Mouse (Mus musculus) midbrain, embryonic 14.5 days (tissue): ENCODE measurements at regions not wholly inside any gene's neighbourhood (a gene's known extent, or its start where the extent isn't known, plus 50 kb on each side); places are given as distances from the start of the nearest gene placed in this dataset.
A peak's percentile ranks its signal among the peaks of the same experiment; 100 is the strongest.
"Not testable (repeated sequence)": the region's sequence is repeated elsewhere in the genome, so short reads cannot be mapped to it uniquely, and the experiment has no call there.

Experiments used
- ATAC-seq: fragments of 200-750 bp; cut with Nextera tagmentation; 2 replicates; pipeline ENCODE4 v1.8.0; 2017; ENCODE audit warnings: moderate number of reproducible peaks, moderate library complexity; ENCODE audit not compliant: low FRiP score, low TSS enrichment
- DNase-seq: peaks from one replicate; pipeline ENCODE4 v3.0.0-alpha.2; 2015
- H3K27ac ChIP-seq: fragments of 300-500 bp; sonication (generic); replicated peaks from 2 replicates; pipeline ENCODE4 v1.5.1; 2014; ENCODE audit warnings: mild to moderate bottlenecking, low read depth, low read length, moderate library complexity
- H3K27me3 ChIP-seq: fragments of 300-500 bp; sonication (generic); 2 replicates; pipeline ENCODE4 v1.6.1; 2014; ENCODE audit warnings: low read length, control low read depth, mixed read lengths; ENCODE audit not compliant: control insufficient read depth, insufficient read depth
- H3K36me3 ChIP-seq: fragments of 300-500 bp; sonication (generic); 2 replicates; pipeline ENCODE4 v1.6.1; 2014; ENCODE audit warnings: low read length, control low read depth; ENCODE audit not compliant: control insufficient read depth, insufficient read depth
- H3K4me1 ChIP-seq: fragments of 300-500 bp; sonication (generic); 2 replicates; pipeline ENCODE4 v1.6.1; 2014; ENCODE audit warnings: mild to moderate bottlenecking, antibody characterized with exemption, low read length, control low read depth; ENCODE audit not compliant: control insufficient read depth, insufficient read depth
- H3K4me2 ChIP-seq: fragments of 300-500 bp; sonication (generic); 2 replicates; pipeline ENCODE4 v1.6.1; 2014; ENCODE audit warnings: mild to moderate bottlenecking, low read length, moderate library complexity
- H3K4me3 ChIP-seq: fragments of 300-500 bp; sonication (generic); replicated peaks from 2 replicates; pipeline ENCODE4 v1.5.1; 2014; ENCODE audit warnings: low read depth, low read length
- H3K9ac ChIP-seq: fragments of 300-500 bp; sonication (generic); replicated peaks from 2 replicates; pipeline ENCODE4 v1.6.1; 2014; ENCODE audit warnings: mild to moderate bottlenecking, low read length, moderate library complexity
- H3K9me3 ChIP-seq: fragments of 300-500 bp; sonication (generic); 2 replicates; pipeline ENCODE4 v1.6.1; 2016; ENCODE audit warnings: low read length, control low read depth, mixed read lengths; ENCODE audit not compliant: control insufficient read depth
- WGBS: fragments of 180-500 bp; shearing (Covaris S2); extraction: QIAGEN DNeasy Blood & Tissue Kit; methylation state at CpG from one replicate; pipeline ENCODE4 v1.1.7; 2014; 5-methylcytosine and 5-hydroxymethylcytosine counted together

- Histone ChIP-seq H3K4me2 (no peak overlapping the region), H3K27me3 (no peaks in the 10 kb centered on the region), H3K9ac (no peak overlapping the region), H3K4me1 (no peaks in the 10 kb centered on the region), H3K9me3 (peaks cover 3% of the 10 kb centered on the region; the same call in 1 of the 2 replicates), H3K4me3 (no peak overlapping the region), H3K27ac (no peak overlapping the region), H3K36me3 (no peaks in the 10 kb centered on the region)
- WGBS, result 91% methylated on average over 5 of the region's 5 CpGs
- DNase-seq (no peak), ATAC-seq (no peak)
Observed at GRCm38 (mm10) chr2:179163116-179163515, 279.1 kb upstream of the Cdh4 start.

- Histone ChIP-seq H3K9me3 (peaks cover 3% of the 10 kb centered on the region; the same call in 1 of the 2 replicates), H3K27me3 (no peaks in the 10 kb centered on the region), H3K4me3 (no peak overlapping the region), H3K9ac (no peak overlapping the region), H3K36me3 (no peaks in the 10 kb centered on the region), H3K4me1 (no peaks in the 10 kb centered on the region), H3K27ac (no peak overlapping the region), H3K4me2 (no peak overlapping the region)
- DNase-seq, result no peak
- ATAC-seq, result no peak
- WGBS, result 61% methylated on average over 6 of the region's 6 CpGs
Observed at GRCm38 (mm10) chr2:179170157-179170556, 272.1 kb upstream of the Cdh4 start.

GRCm38 (mm10) chr2:179170608-179171007, 271.6 kb upstream of the Cdh4 start:
- Histone ChIP-seq H3K36me3 (no peaks in the 10 kb centered on the region), H3K9ac (no peak overlapping the region), H3K4me1 (no peaks in the 10 kb centered on the region), H3K4me2 (no peak overlapping the region), H3K27me3 (no peaks in the 10 kb centered on the region), H3K9me3 (peaks cover 2% of the 10 kb centered on the region; the same call in 1 of the 2 replicates), H3K4me3 (no peak overlapping the region), H3K27ac (no peak overlapping the region)
- ATAC-seq (no peak), DNase-seq (no peak)
- 69% methylated on average over 3 of the region's 3 CpGs for WGBS

GRCm38 (mm10) chr2:179176835-179177530, 265.2 kb upstream of the Cdh4 start:
- not testable (repeated sequence) for H3K4me1 ChIP-seq, H3K9ac ChIP-seq, H3K9me3 ChIP-seq, H3K27me3 ChIP-seq, H3K4me3 ChIP-seq, DNase-seq, H3K36me3 ChIP-seq, H3K27ac ChIP-seq, ATAC-seq
- peak overlapping the region; percentile 30; the same call in 1 of the 2 replicates for H3K4me2 ChIP-seq
- WGBS, result 5% methylated on average over 24 of the region's 35 CpGs

- DNase-seq (no peak), ATAC-seq (no peak)
- no peak overlapping the region for H3K4me3 ChIP-seq
- no peaks in the 10 kb centered on the region for H3K36me3 ChIP-seq
- H3K9ac ChIP-seq, result no peak overlapping the region
- WGBS, result 73% methylated on average over 3 of the region's 3 CpGs
- H3K4me2 ChIP-seq, result no peak overlapping the region
- H3K27ac ChIP-seq, result no peak overlapping the region
- no peaks in the 10 kb centered on the region for H3K4me1 ChIP-seq
- H3K27me3 ChIP-seq, result peaks cover 5% of the 10 kb centered on the region; the same call in 1 of the 2 replicates
- no peaks in the 10 kb centered on the region for H3K9me3 ChIP-seq
Observed at GRCm38 (mm10) chr2:179181366-179181765, 260.9 kb upstream of the Cdh4 start.

- Histone ChIP-seq H3K27ac (no peak overlapping the region), H3K4me3 (no peak overlapping the region), H3K27me3 (no peaks in the 10 kb centered on the region), H3K9me3 (no peaks in the 10 kb centered on the region), H3K9ac (no peak overlapping the region), H3K4me2 (no peak overlapping the region), H3K4me1 (no peaks in the 10 kb centered on the region), H3K36me3 (no peaks in the 10 kb centered on the region)
- ATAC-seq (no peak), DNase-seq (no peak)
- 78% methylated on average over 4 of the region's 4 CpGs for WGBS
Observed at GRCm38 (mm10) chr2:179182123-179182522, 260.1 kb upstream of the Cdh4 start.

- DNase-seq, result peak; percentile 30
- Histone ChIP-seq H3K4me1 (no peaks in the 10 kb centered on the region; the same call in 1 of the 2 replicates), H3K9me3 (no peaks in the 10 kb centered on the region)
Observed at GRCm38 (mm10) chr2:179192906-179193496, 249.2 kb upstream of the Cdh4 start.

GRCm38 (mm10) chr2:179193507-179194160, 248.6 kb upstream of the Cdh4 start:
- Histone ChIP-seq H3K27me3 (no peaks in the 10 kb centered on the region), H3K36me3 (no peaks in the 10 kb centered on the region), H3K4me2 (no peak overlapping the region), H3K27ac (no peak overlapping the region), H3K4me1 (no peaks in the 10 kb centered on the region; the same call in 1 of the 2 replicates), H3K9me3 (no peaks in the 10 kb centered on the region), H3K4me3 (no peak overlapping the region), H3K9ac (no peak overlapping the region)
- 42% methylated on average over 9 of the region's 9 CpGs for WGBS
- ATAC-seq (peak; percentile 40; the same call in 1 of the 2 replicates), DNase-seq (peak; percentile 87)

More at GRCm38 (mm10) chr2:179192906-179193496, 249.2 kb upstream of the Cdh4 start:
- no peak overlapping the region for H3K4me2 ChIP-seq
- whole genome bisulfite sequencing, result 42% methylated on average over 6 of the region's 6 CpGs
- H3K9ac ChIP-seq, result no peak overlapping the region
- no peak overlapping the region for H3K4me3 ChIP-seq
- 0 out of 2 replicates have a peak, but pooled peaks have one; percentile 27 for ATAC-seq
- H3K27ac ChIP-seq, result no peak overlapping the region
- no peaks in the 10 kb centered on the region for H3K36me3 ChIP-seq
- H3K27me3 ChIP-seq, result no peaks in the 10 kb centered on the region
